Mouse (Mus musculus) midbrain, embryonic 11.5 days (tissue): ENCODE measurements at regions not wholly inside any gene's neighbourhood (a gene's known extent, or its start where the extent isn't known, plus 50 kb on each side); places are given as distances from the start of the nearest gene placed in this dataset.
"Not testable (repeated sequence)": the region's sequence is repeated elsewhere in the genome, so short reads cannot be mapped to it uniquely, and the experiment has no call there.

ENCODE experiments used
- ATAC-seq: fragments of 200-750 bp; cut with Nextera tagmentation; 2 replicates; pipeline ENCODE4 v1.8.0; 2017; ENCODE audit warnings: moderate TSS enrichment, moderate library complexity; ENCODE audit not compliant: low FRiP score
- DNase-seq: peaks from one replicate; pipeline ENCODE4 v3.0.0; 2015; ENCODE audit warnings: low spot score; ENCODE audit errors: missing footprints
- H3K27ac ChIP-seq: fragments of 300-500 bp; sonication (generic); 2 replicates; pipeline ENCODE4 v1.5.1; 2014; ENCODE audit warnings: low read depth, low read length
- H3K27me3 ChIP-seq: fragments of 300-500 bp; sonication (generic); 2 replicates; pipeline ENCODE4 v1.6.1; 2014; ENCODE audit warnings: mild to moderate bottlenecking, low read length, moderate library complexity, mixed read lengths; ENCODE audit not compliant: control insufficient read depth, insufficient read depth
- H3K36me3 ChIP-seq: fragments of 300-500 bp; sonication (generic); 2 replicates; pipeline ENCODE4 v1.6.1; 2014; ENCODE audit warnings: mild to moderate bottlenecking, low read length, moderate library complexity, mixed read lengths; ENCODE audit not compliant: control insufficient read depth, insufficient read depth
- H3K4me1 ChIP-seq: fragments of 300-500 bp; sonication (generic); 2 replicates; pipeline ENCODE4 v1.6.1; 2014; ENCODE audit warnings: low read length; ENCODE audit not compliant: control insufficient read depth, insufficient read depth
- H3K4me2 ChIP-seq: fragments of 300-500 bp; sonication (generic); 2 replicates; pipeline ENCODE4 v1.6.1; 2014; ENCODE audit warnings: mild to moderate bottlenecking, moderate library complexity
- H3K4me3 ChIP-seq: fragments of 300-500 bp; sonication (generic); 2 replicates; pipeline ENCODE4 v1.5.1; 2014; ENCODE audit warnings: low read depth, low read length
- H3K9ac ChIP-seq: fragments of 300-500 bp; sonication (generic); 2 replicates; pipeline ENCODE4 v1.6.1; 2014; ENCODE audit warnings: low read length
- H3K9me3 ChIP-seq: fragments of 300-500 bp; sonication (generic); 2 replicates; pipeline ENCODE4 v1.6.1; 2016; ENCODE audit warnings: low read length; ENCODE audit not compliant: control insufficient read depth
- WGBS: fragments of 180-500 bp; shearing (Covaris S2); extraction: QIAGEN DNeasy Blood & Tissue Kit; methylation state at CpG from one replicate; pipeline ENCODE4 v1.1.7; 2014; 5-methylcytosine and 5-hydroxymethylcytosine counted together

DNA sequence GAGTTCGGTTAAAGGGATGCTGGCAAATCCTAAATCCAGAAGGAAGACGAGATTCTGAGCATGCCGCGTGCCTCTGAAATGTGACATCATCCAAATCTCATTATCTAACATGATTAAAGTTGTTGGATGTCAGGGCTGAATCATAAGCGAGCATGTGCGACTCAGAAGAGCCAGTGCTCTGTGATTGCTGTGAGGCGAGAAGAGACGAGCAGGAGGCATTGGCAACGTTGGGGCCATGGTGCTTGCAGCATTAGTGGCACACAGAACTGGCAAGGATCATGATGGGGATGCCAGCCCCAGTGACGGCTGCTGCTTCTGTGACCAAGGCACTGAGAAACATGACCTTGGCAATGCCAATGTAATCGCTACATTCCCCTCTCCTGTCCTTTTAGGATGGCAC, 895.4 kb downstream of the Robo1 start:
- Histone ChIP-seq H3K4me2 (no peak overlapping the region), H3K27me3 (no peaks in the 10 kb centered on the region), H3K27ac (no peak overlapping the region), H3K36me3 (no peaks in the 10 kb centered on the region), H3K9me3 (no peaks in the 10 kb centered on the region), H3K9ac (no peak overlapping the region), H3K4me3 (no peak overlapping the region), H3K4me1 (no peaks in the 10 kb centered on the region)
- DNase-seq (no peak), ATAC-seq (no peak)
- WGBS: 89% methylated on average over 11 of the region's 11 CpGs

DNA sequence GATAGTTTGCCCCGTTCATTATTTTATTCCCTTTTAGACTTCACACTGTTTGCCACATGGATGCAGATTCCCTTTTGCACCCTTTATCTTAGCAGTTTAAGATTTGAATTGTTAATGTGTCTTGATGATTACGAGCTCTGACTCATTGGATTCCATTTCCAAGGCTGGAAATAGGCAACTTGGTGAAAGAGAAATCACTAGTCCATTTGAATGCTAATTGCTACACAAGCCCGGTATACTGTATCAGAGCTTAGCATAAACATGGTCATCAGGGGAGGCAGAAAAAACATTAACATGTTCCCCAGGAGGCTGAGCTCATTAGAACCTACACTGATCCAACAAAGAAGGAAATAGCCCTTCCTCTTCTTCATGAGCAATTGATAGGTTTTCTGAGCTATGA, 892.9 kb downstream of the Robo1 start:
- DNase-seq (no peak), ATAC-seq (no peak)
- H3K4me1 ChIP-seq: no peaks in the 10 kb centered on the region
- no peak overlapping the region for H3K4me3 ChIP-seq
- H3K27me3 ChIP-seq: no peaks in the 10 kb centered on the region
- H3K9me3 ChIP-seq: no peaks in the 10 kb centered on the region
- H3K27ac ChIP-seq: no peak overlapping the region
- 69% methylated on average over 3 of the region's 3 CpGs for WGBS
- H3K4me2 ChIP-seq: no peak overlapping the region
- no peak overlapping the region for H3K9ac ChIP-seq
- no peaks in the 10 kb centered on the region for H3K36me3 ChIP-seq

DNA sequence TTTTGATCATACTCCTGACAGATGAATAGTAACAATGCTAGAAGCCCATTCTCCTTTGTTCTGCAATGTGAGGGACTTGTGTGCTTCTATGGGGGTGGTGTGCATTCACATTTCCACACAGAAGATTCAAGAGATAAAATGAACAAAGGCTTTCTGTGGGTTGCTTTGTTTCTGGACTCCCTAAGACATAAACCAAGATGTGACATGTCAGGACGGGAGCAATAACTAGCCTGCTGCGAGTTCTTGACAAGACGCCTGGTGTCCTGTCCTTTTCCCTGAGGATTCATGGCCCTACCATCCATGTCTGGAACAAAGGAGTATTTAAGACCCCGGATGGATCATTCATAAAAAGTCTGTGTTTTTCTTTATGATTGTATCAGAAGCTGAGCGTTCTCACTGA, 874.7 kb downstream of the Robo1 start:
- Histone ChIP-seq H3K9me3 (no peaks in the 10 kb centered on the region), H3K9ac (no peak overlapping the region), H3K36me3 (no peaks in the 10 kb centered on the region), H3K27me3 (no peaks in the 10 kb centered on the region), H3K4me1 (no peaks in the 10 kb centered on the region), H3K4me2 (no peak overlapping the region), H3K4me3 (no peak overlapping the region), H3K27ac (no peak overlapping the region)
- no peak for DNase-seq
- WGBS: 88% methylated on average over 5 of the region's 5 CpGs
- no peak for ATAC-seq

GRCm38 (mm10) chr16:73182258-73182657, 874.2 kb downstream of the Robo1 start:
- Histone ChIP-seq H3K4me1 (no peaks in the 10 kb centered on the region), H3K9me3 (no peaks in the 10 kb centered on the region), H3K36me3 (no peaks in the 10 kb centered on the region), H3K27ac (no peak overlapping the region), H3K4me3 (no peak overlapping the region), H3K9ac (no peak overlapping the region), H3K27me3 (no peaks in the 10 kb centered on the region), H3K4me2 (no peak overlapping the region)
- 84% methylated on average over 7 of the region's 7 CpGs for WGBS
- ATAC-seq: no peak
- DNase-seq: no peak

GRCm38 (mm10) chr16:73155447-73155846, 847.3 kb downstream of the Robo1 start:
- Histone ChIP-seq H3K9me3 (no peaks in the 10 kb centered on the region), H3K27me3 (no peaks in the 10 kb centered on the region), H3K4me3 (no peak overlapping the region), H3K4me2 (no peak overlapping the region), H3K4me1 (no peaks in the 10 kb centered on the region), H3K9ac (no peak overlapping the region), H3K36me3 (no peaks in the 10 kb centered on the region), H3K27ac (no peak overlapping the region)
- ATAC-seq (no peak), DNase-seq (no peak)
- 58% methylated on average over 2 of the region's 2 CpGs for WGBS

DNA sequence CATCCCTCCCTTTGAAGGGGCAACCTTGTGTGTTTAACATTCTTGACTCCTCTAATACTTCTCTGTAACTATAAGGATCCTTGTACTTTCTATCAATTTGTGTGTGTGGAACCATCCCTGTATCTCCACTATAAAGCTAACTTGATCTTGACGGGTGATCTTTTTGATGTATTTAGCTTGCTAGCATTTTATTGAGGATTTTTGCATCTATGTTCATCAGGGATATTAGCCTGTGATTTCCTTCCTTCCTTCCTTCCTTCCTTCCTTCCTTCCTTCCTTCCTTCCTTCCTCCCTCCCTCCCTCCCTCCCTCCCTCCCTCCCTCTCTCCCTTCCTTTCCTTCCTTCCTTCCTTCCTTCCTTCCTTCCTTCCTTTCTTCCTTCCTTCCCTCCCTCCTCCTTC, 819.8 kb downstream of the Robo1 start:
- not testable (repeated sequence) for H3K4me1 ChIP-seq, ATAC-seq, H3K9me3 ChIP-seq, H3K27ac ChIP-seq, H3K4me3 ChIP-seq, H3K9ac ChIP-seq, H3K36me3 ChIP-seq, H3K4me2 ChIP-seq, H3K27me3 ChIP-seq
- DNase-seq: peak; percentile 65
- WGBS: 96% methylated on average over 1 of the region's 1 CpGs

GRCm38 (mm10) chr16:73120568-73120967, 812.5 kb downstream of the Robo1 start:
- H3K4me2 ChIP-seq: no peak overlapping the region
- no peak overlapping the region for H3K9ac ChIP-seq
- no peaks in the 10 kb centered on the region for H3K27me3 ChIP-seq
- ATAC-seq: no peak
- no peak overlapping the region for H3K4me3 ChIP-seq
- no peak for DNase-seq
- H3K9me3 ChIP-seq: no peaks in the 10 kb centered on the region
- no peaks in the 10 kb centered on the region for H3K4me1 ChIP-seq
- no peak overlapping the region for H3K27ac ChIP-seq
- H3K36me3 ChIP-seq: no peaks in the 10 kb centered on the region

GRCm38 (mm10) chr16:73117338-73117737, 809.2 kb downstream of the Robo1 start:
- WGBS: 28% methylated on average over 2 of the region's 2 CpGs
- no peaks in the 10 kb centered on the region for H3K36me3 ChIP-seq

GRCm38 (mm10) chr16:73108021-73108452, 799.9 kb downstream of the Robo1 start:
- DNase-seq: no peak
- no peaks in the 10 kb centered on the region for H3K9me3 ChIP-seq
- H3K27ac ChIP-seq: no peak overlapping the region
- no peak overlapping the region for H3K9ac ChIP-seq
- WGBS: 79% methylated on average over 7 of the region's 7 CpGs
- no peaks in the 10 kb centered on the region for H3K27me3 ChIP-seq
- peak; percentile 72 for ATAC-seq
- no peak overlapping the region for H3K4me3 ChIP-seq
- no peaks in the 10 kb centered on the region for H3K4me1 ChIP-seq
- H3K36me3 ChIP-seq: no peaks in the 10 kb centered on the region
- no peak overlapping the region for H3K4me2 ChIP-seq

More at GRCm38 (mm10) chr16:73117338-73117737, 809.2 kb downstream of the Robo1 start:
- H3K4me3 ChIP-seq: no peak overlapping the region
- H3K9me3 ChIP-seq: no peaks in the 10 kb centered on the region
- DNase-seq (peak; percentile 81), ATAC-seq (peak; percentile 67; the same call in 1 of the 2 replicates)
- H3K27ac ChIP-seq: no peak overlapping the region
- no peaks in the 10 kb centered on the region for H3K4me1 ChIP-seq
- H3K27me3 ChIP-seq: no peaks in the 10 kb centered on the region
- no peak overlapping the region for H3K9ac ChIP-seq
- no peak overlapping the region for H3K4me2 ChIP-seq

DNA sequence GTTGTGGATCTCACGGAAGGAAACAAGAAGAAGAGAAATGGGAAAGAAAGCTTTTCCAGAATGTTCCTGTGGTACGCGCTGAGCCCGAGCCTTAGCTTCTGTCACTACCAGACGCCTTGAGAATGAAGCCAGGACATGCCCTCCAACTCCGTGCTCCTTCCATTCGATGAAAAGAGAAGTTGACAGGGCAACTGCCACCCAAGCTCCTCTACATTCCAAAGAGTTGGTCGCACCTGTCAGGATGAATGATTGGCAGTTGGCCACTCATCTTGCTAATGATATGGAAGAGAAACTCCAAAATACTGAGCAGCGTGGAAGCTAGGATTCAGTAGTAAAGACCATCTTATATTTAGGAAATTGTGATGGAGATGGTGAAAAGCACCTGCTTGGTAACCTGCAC, 799.5 kb downstream of the Robo1 start:
- H3K27me3 ChIP-seq: no peaks in the 10 kb centered on the region
- no peak overlapping the region for H3K27ac ChIP-seq
- DNase-seq: no peak
- H3K9me3 ChIP-seq: no peaks in the 10 kb centered on the region
- H3K36me3 ChIP-seq: no peaks in the 10 kb centered on the region
- 82% methylated on average over 9 of the region's 9 CpGs for WGBS
- H3K4me2 ChIP-seq: no peak overlapping the region
- H3K4me3 ChIP-seq: no peak overlapping the region
- no peak overlapping the region for H3K9ac ChIP-seq
- H3K4me1 ChIP-seq: no peaks in the 10 kb centered on the region
- no peak for ATAC-seq
